Mouse (Mus musculus) erythroblast, embryonic 14.5 days (primary cell): ENCODE measurements around the gene Nkap.

ENCODE experiments used
- GATA1 ChIP-seq: IDR thresholded peaks from 2 replicates; pipeline ENCODE4 v1.6.1; 2012; ENCODE audit warnings: low read length, inconsistent platforms, mixed read lengths
- TAL1 ChIP-seq: IDR thresholded peaks from 3 replicates; pipeline ENCODE4 v1.6.1; 2012; ENCODE audit warnings: low read length, inconsistent platforms, mixed read lengths

DNA sequence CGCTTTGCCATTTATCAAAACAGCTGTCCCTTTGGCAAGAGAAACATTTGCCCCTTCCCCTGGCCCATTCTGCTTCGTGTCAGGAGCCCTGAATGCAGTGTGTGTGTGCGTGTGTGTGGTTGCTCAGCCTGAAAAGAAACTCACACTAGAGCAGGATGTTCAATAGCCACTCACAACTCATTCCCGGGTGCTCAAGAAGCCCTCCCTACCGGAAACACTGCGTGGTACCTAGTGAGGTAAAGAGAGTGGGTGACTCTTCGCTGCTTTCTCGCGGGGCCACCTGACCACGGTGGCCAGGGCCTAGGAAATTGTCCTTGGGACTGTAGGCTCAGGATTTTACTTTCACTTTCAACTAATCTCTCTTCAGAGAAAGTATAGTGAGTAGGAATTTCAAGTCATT is 34.6 kb downstream of the Nkap start:
- TF ChIP-seq GATA1 (no peak), TAL1 (no peak)
